Mouse (Mus musculus) embryonic facial prominence, embryonic 13.5 days (tissue): ENCODE measurements around the gene Nhlh1. TPM values are rescaled to one million over a fixed set of nuclear protein-coding genes. Genes with fewer than 3 reads are reported as not detected.

Source experiments
- ATAC-seq: fragments of 200-750 bp; cut with Nextera tagmentation; 2 replicates; pipeline ENCODE4 v1.8.0; 2017; ENCODE audit warnings: low read depth; ENCODE audit not compliant: insufficient number of reproducible peaks, insufficient read depth, low FRiP score, low TSS enrichment
- H3K27ac ChIP-seq: fragments of 300-500 bp; sonication (generic); 2 replicates; pipeline ENCODE4 v1.5.1; 2015; ENCODE audit warnings: moderate library complexity, mild to moderate bottlenecking, inconsistent platforms
- H3K27me3 ChIP-seq: fragments of 300-500 bp; sonication (generic); 2 replicates; pipeline ENCODE4 v1.6.1; 2015; ENCODE audit warnings: mild to moderate bottlenecking, inconsistent platforms
- H3K36me3 ChIP-seq: fragments of 300-500 bp; sonication (generic); 2 replicates; pipeline ENCODE4 v1.6.1; 2015; ENCODE audit warnings: mild to moderate bottlenecking, inconsistent platforms
- H3K4me1 ChIP-seq: fragments of 300-500 bp; sonication (generic); 2 replicates; pipeline ENCODE4 v1.6.1; 2015; ENCODE audit warnings: inconsistent platforms
- H3K4me2 ChIP-seq: fragments of 300-500 bp; sonication (generic); 2 replicates; pipeline ENCODE4 v1.6.1; 2015; ENCODE audit warnings: moderate library complexity, mild to moderate bottlenecking, inconsistent platforms
- H3K4me3 ChIP-seq: fragments of 300-500 bp; sonication (generic); 2 replicates; pipeline ENCODE4 v1.5.1; 2015; ENCODE audit warnings: mild to moderate bottlenecking, inconsistent platforms
- H3K9ac ChIP-seq: fragments of 300-500 bp; sonication (generic); 2 replicates; pipeline ENCODE4 v1.6.1; 2015; ENCODE audit warnings: mild to moderate bottlenecking, inconsistent platforms
- H3K9me3 ChIP-seq: fragments of 300-500 bp; sonication (generic); 2 replicates; pipeline ENCODE4 v1.6.1; 2016; ENCODE audit warnings: inconsistent platforms
- WGBS: fragments of 180-500 bp; shearing (Covaris S2); methylation state at CpG from one replicate; pipeline ENCODE4 v1.1.7; 2015; ENCODE audit warnings: mixed read lengths; 5-methylcytosine and 5-hydroxymethylcytosine counted together
- polyA plus RNA-seq: library from polyadenylated mRNA; unstranded; fragments of >200 nt; fragmentation: Nextera tagmentation; extraction: Ambion mirVana; gene quantifications from 2 replicates; pipeline ENCODE4 v1.2.1, GENCODE M21; 2015

Gene Nhlh1
- polyA plus RNA-seq, 1 experiment from 2014 or later, result 0.66 TPM

DNA sequence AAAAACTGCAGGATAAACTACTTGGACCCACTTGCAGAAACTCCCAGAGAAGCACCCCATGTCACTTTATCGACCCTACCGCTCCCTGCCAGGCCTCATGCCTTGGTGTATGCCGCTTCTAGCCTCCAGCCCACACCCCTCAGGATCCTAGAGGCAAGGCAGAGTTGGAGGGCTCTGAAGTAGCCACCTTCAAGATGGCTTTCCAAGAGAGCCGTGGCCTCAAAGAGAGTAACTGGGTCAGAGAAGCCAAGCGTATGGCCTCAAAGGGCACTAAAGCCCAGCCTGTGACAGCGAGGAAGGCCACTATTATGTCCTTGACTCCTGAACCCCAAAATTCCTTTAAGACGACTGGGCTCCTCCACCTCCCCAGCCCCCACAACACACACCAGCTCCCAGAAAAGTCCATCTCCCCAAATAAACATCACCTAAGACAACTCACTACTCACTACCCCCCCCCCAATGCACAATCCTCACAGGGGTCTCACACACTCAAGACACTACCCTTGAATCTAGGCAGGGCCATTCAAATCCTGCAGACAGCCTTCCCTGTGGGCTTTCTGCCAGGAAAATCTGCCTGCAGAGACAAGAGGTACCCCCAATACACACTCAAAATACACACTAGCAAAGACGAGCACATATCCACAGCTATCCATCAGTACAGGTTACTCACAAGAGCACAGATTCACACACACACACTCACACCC, 32.0 kb downstream of the Nhlh1 start:
- Histone ChIP-seq H3K4me1 (peaks cover 59% of the 10 kb centered on the region), H3K4me3 (peak overlapping the region; percentile 91), H3K36me3 (0 out of 2 replicates have a peak, but pooled peaks cover 12% of the 10 kb centered on the region), H3K9ac (peak overlapping the region; percentile 95), H3K4me2 (peak overlapping the region; percentile 72), H3K27ac (peak overlapping the region; percentile 98), H3K9me3 (no peaks in the 10 kb centered on the region), H3K27me3 (no peaks in the 10 kb centered on the region)
- no peak for ATAC-seq
- 32% methylated on average over 8 of the region's 8 CpGs for WGBS

- peak overlapping the region; percentile 72 for H3K4me2 ChIP-seq
- no peak for ATAC-seq
- peak overlapping the region; percentile 91 for H3K4me3 ChIP-seq
- peak overlapping the region; percentile 24 for H3K27ac ChIP-seq
- peak overlapping the region; percentile 36; the same call in 1 of the 2 replicates for H3K9ac ChIP-seq
- 0 out of 2 replicates have a peak, but pooled peaks cover 12% of the 10 kb centered on the region for H3K36me3 ChIP-seq
- 37% methylated on average over 9 of the region's 9 CpGs for WGBS
- no peaks in the 10 kb centered on the region for H3K9me3 ChIP-seq
- no peaks in the 10 kb centered on the region for H3K27me3 ChIP-seq
- peaks cover 70% of the 10 kb centered on the region for H3K4me1 ChIP-seq
These were observed 33.1 kb downstream of the Nhlh1 start for GRCm38 (mm10) chr1:172024140-172024895.

DNA sequence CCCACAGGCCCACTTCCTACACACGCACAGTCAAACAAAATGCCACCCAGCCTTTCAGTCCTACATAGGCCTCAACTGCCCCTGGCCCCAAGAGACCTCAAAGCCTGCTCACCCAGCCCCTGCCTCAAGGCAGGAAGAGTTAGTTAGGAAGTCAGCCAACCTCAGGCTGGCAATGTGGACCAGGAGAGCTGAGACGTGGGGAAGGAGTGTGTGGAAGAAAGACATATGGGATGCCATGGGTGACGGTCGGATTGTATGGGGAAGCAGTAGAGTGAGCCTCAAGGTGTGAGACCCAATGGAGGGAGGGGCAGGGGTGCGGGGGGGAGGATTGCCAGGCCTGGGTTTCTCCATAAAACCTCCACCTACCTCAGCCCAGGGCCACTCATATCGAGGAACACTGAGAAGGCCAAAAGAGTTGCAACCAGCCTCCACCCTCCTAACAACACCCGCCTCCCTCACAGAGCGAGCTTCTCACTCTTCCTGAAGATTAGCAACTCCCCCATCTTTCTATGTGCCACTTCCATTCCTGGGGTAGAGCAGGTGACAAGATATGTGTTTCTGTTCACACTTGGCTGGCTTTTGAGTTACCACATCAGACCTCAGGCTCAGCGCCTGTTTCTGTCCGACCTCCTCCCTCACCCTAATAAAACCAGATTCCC, 37.4 kb downstream of the Nhlh1 start:
- peak overlapping the region; percentile 73 for H3K27ac ChIP-seq
- peak overlapping the region; percentile 7; the same call in 1 of the 2 replicates for H3K4me2 ChIP-seq
- WGBS, result 71% methylated on average over 10 of the region's 10 CpGs
- H3K4me3 ChIP-seq, result no peak overlapping the region
- ATAC-seq, result no peak
- peaks cover 84% of the 10 kb centered on the region for H3K4me1 ChIP-seq
- H3K9me3 ChIP-seq, result no peaks in the 10 kb centered on the region
- 0 out of 2 replicates have a peak, but pooled peaks cover 12% of the 10 kb centered on the region for H3K36me3 ChIP-seq
- no peaks in the 10 kb centered on the region for H3K27me3 ChIP-seq
- no peak overlapping the region for H3K9ac ChIP-seq

GRCm38 (mm10) chr1:172019339-172019738, 38.0 kb downstream of the Nhlh1 start:
- H3K9me3 ChIP-seq, result no peaks in the 10 kb centered on the region
- peak; percentile 38 for ATAC-seq
- H3K27ac ChIP-seq, result peak overlapping the region; percentile 73
- H3K4me3 ChIP-seq, result no peak overlapping the region
- 81% methylated on average over 3 of the region's 4 CpGs for WGBS
- H3K4me2 ChIP-seq, result peak overlapping the region; percentile 7; the same call in 1 of the 2 replicates
- 0 out of 2 replicates have a peak, but pooled peaks cover 12% of the 10 kb centered on the region for H3K36me3 ChIP-seq
- no peaks in the 10 kb centered on the region for H3K27me3 ChIP-seq
- H3K4me1 ChIP-seq, result peaks cover 81% of the 10 kb centered on the region
- H3K9ac ChIP-seq, result no peak overlapping the region

GRCm38 (mm10) chr1:172018336-172019311, 38.7 kb downstream of the Nhlh1 start:
- H3K4me3 ChIP-seq, result no peak overlapping the region

GRCm38 (mm10) chr1:172017517-172018070, 39.8 kb downstream of the Nhlh1 start:
- H3K27ac ChIP-seq, result peak overlapping the region; percentile 83
- no peaks in the 10 kb centered on the region for H3K27me3 ChIP-seq
- no peak overlapping the region for H3K4me3 ChIP-seq
- no peaks in the 10 kb centered on the region for H3K9me3 ChIP-seq
- WGBS, result 74% methylated on average over 6 of the region's 6 CpGs
- H3K36me3 ChIP-seq, result peaks cover 14% of the 10 kb centered on the region
- H3K4me2 ChIP-seq, result peak overlapping the region; percentile 22; the same call in 1 of the 2 replicates
- peak overlapping the region; percentile 44; the same call in 1 of the 2 replicates for H3K9ac ChIP-seq
- no peak for ATAC-seq
- peaks cover 73% of the 10 kb centered on the region for H3K4me1 ChIP-seq

More at GRCm38 (mm10) chr1:172018336-172019311, 38.7 kb downstream of the Nhlh1 start:
- Histone ChIP-seq H3K4me1 (peaks cover 74% of the 10 kb centered on the region), H3K9me3 (no peaks in the 10 kb centered on the region), H3K36me3 (0 out of 2 replicates have a peak, but pooled peaks cover 6% of the 10 kb centered on the region), H3K27me3 (no peaks in the 10 kb centered on the region), H3K9ac (no peak overlapping the region), H3K27ac (peak overlapping the region; percentile 73), H3K4me2 (no peak overlapping the region)
- ATAC-seq, result peak; percentile 50
- 91% methylated on average over 9 of the region's 9 CpGs for WGBS

- H3K9ac ChIP-seq, result peak overlapping the region; percentile 17; the same call in 1 of the 2 replicates
- no peak overlapping the region for H3K4me3 ChIP-seq
- H3K4me2 ChIP-seq, result peak overlapping the region; percentile 22
- H3K36me3 ChIP-seq, result peaks cover 15% of the 10 kb centered on the region
- H3K4me1 ChIP-seq, result peaks cover 67% of the 10 kb centered on the region
- ATAC-seq, result 0 out of 2 replicates have a peak, but pooled peaks have one; percentile 28
- peak overlapping the region; percentile 83 for H3K27ac ChIP-seq
- H3K9me3 ChIP-seq, result no peaks in the 10 kb centered on the region
- H3K27me3 ChIP-seq, result no peaks in the 10 kb centered on the region
- 25% methylated on average over 6 of the region's 6 CpGs for WGBS
These were observed 40.5 kb downstream of the Nhlh1 start for GRCm38 (mm10) chr1:172016660-172017516.

DNA sequence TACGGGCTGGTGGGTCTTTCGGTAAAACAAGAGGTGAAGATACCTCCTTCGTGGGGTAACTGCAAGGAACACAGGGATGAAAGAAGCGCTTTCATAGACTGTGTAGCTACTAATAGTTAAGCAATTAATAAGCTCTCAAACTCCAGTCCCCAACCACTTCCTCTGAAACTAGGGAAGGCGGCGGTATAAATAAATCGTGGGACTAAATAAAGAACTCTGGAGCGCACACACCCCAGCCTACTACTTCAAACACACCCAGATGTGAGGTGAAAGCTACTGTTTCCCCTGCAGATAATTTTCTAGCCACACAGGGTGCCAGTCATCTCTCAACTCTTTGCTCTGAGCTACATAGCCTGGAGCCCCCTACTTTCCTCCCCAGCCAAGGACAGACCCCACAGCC, 41.3 kb downstream of the Nhlh1 start:
- 0 out of 2 replicates have a peak overlapping the region, but pooled peaks have one; percentile 17 for H3K9ac ChIP-seq
- H3K9me3 ChIP-seq, result no peaks in the 10 kb centered on the region
- peak overlapping the region; percentile 83; the same call in 1 of the 2 replicates for H3K27ac ChIP-seq
- no peaks in the 10 kb centered on the region for H3K27me3 ChIP-seq
- peak overlapping the region; percentile 22; the same call in 1 of the 2 replicates for H3K4me2 ChIP-seq
- H3K4me1 ChIP-seq, result peaks cover 62% of the 10 kb centered on the region
- H3K4me3 ChIP-seq, result no peak overlapping the region
- peaks cover 21% of the 10 kb centered on the region for H3K36me3 ChIP-seq
- ATAC-seq, result no peak
- WGBS, result 82% methylated on average over 8 of the region's 8 CpGs

DNA sequence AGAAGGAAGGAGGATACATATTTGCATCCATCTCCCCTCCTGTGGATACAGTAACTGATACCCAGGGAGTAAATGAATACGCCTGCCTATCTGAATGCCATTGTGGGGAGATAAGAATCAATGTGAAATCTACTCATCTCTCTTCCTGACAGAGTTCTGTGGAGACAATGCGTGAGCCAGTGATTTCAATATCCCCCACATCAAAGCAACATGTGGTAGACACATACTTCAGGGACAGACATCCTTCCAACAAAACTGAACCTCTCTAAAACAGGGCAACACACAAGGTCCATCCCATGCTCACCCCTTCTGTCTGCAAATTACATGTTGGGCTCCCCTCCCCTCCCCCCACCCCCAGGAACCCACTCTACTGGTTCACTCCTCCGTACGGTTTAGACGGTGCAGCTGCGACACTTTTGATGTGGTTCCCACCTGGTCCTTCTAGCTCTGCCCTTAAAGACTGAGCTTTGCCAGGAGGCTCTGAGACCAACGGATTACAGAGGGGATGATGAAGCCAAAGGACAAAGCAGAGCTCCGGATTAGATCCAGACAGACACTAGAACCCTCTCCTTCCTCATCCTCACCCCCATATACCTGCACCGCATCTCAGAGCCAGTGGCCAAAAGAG, 41.9 kb downstream of the Nhlh1 start:
- Histone ChIP-seq H3K9me3 (no peaks in the 10 kb centered on the region), H3K4me2 (no peak overlapping the region), H3K4me3 (no peak overlapping the region), H3K4me1 (peaks cover 56% of the 10 kb centered on the region), H3K27ac (peak overlapping the region; percentile 83; the same call in 1 of the 2 replicates), H3K36me3 (peaks cover 27% of the 10 kb centered on the region), H3K27me3 (no peaks in the 10 kb centered on the region), H3K9ac (no peak overlapping the region)
- 48% methylated on average over 9 of the region's 9 CpGs for WGBS
- ATAC-seq, result no peak
